Mouse (Mus musculus): ENCODE data around the gene Flt4. TPM values are rescaled to one million over a fixed set of nuclear protein-coding genes. Genes with fewer than 3 reads are reported as not detected.

The Flt4 gene
- polyA plus RNA-seq, 1 experiment from 2014 or later: 1.8 TPM

DNA sequence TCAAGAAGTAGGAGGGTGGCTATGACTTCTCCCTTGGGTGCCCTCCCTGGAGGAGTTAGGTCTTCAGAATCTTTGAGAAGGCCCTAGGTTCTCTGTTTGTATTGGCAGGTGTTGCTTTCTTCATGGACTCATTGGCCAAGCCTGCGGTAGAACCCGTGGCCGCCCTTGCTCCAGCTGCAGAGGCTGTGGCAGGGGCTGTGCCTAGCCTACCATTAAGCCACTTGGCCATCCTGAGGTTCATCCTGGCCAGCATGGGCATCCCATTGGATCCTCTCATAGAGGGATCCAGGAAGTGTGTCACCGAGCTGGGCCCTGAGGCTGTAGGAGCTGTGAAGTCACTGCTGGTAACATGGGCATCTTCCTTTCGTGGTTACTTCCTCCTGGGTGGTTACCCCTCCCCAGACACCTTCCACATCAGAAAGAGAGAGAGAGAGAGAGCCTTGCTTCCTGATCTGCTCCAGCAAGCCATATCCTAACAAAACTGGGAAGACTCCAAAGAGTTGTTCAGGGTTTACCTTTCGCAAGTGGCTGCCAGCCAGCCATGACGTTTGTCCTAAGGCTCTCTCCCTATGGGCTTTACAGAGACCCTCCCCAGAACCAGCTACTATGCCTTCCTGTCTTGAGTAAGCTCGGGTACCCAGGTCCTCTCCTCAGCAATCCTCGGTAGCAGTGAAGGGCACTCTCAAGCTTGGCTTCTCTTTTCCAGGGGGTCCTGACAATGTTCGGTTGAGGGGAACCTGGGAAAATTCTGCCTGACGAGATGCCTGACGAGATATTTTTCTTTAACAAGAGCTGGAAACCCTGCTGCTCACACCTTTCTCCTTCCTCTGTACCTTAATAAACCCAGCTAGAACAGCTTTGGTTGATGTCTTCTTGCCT, 55.4 kb downstream of the Flt4 start:
- Histone ChIP-seq H3K4me3 (replicated peaks) (no peak overlapping the region), H3K27me3 (no peaks in the 10 kb centered on the region), H3K9me3 (no peaks in the 10 kb centered on the region), H3K36me3 (peaks cover 10% of the 10 kb centered on the region), H3K4me1 (replicated peaks) (no peaks in the 10 kb centered on the region), H3K27ac (no peak overlapping the region), H3K9ac (replicated peaks) (no peak overlapping the region), H3K4me2 (replicated peaks) (no peak overlapping the region)
- WGBS: 85% methylated on average over 12 of the region's 12 CpGs
- ATAC-seq: no peak

DNA sequence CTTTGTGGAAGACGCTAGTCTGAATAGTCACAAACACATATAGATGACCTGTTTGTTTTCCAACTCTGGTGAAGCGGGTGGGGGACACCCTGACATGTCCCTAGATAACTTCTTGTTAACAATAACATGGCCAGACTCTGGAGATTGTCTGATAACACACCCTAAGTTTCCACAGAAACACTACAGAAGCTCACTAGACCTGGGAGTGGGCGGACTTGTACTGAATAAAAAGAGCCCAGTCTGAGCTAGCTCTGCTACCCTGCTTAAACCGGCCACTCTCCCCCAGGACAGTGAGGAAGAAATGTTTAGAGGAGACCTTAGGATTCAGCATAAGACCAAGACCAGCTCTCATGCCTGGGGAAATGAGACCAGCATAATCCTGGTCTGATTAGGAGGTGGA, 56.4 kb downstream of the Flt4 start:
- H3K27ac ChIP-seq: no peak overlapping the region
- no peak overlapping the region for H3K9ac ChIP-seq (replicated peaks)
- no peaks in the 10 kb centered on the region for H3K4me1 ChIP-seq (replicated peaks)
- ATAC-seq: no peak
- WGBS: 83% methylated on average over 4 of the region's 4 CpGs
- peaks cover 16% of the 10 kb centered on the region for H3K36me3 ChIP-seq
- H3K4me3 ChIP-seq (replicated peaks): no peak overlapping the region
- no peak overlapping the region for H3K4me2 ChIP-seq (replicated peaks)
- H3K9me3 ChIP-seq: no peaks in the 10 kb centered on the region
- no peaks in the 10 kb centered on the region for H3K27me3 ChIP-seq

DNA sequence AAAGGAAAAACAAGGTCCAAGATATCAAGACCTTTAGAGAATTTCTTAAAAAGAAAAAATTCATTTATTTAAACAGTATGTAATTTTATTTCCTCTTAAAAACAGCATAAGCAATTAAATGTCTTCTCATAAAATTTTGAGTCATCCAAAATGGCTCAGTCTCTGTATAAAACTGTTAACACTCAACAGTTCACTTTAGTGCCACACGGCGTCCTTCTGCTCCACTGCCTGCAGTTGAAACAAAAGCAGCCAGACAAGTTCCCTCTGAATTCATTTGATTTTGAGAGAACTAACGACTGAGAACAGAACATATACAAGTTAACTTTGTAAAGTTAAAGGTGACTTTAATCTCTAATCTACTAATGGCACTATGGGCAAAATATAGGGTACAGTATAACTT, 64.4 kb downstream of the Flt4 start:
- Histone ChIP-seq H3K27me3 (no peaks in the 10 kb centered on the region), H3K4me1 (replicated peaks) (no peaks in the 10 kb centered on the region), H3K9ac (replicated peaks) (no peak overlapping the region), H3K9me3 (no peaks in the 10 kb centered on the region), H3K36me3 (peaks cover 56% of the 10 kb centered on the region), H3K4me2 (replicated peaks) (no peak overlapping the region), H3K4me3 (replicated peaks) (no peak overlapping the region), H3K27ac (no peak overlapping the region)
- WGBS: 84% methylated on average over 3 of the region's 3 CpGs
- ATAC-seq: no peak

DNA sequence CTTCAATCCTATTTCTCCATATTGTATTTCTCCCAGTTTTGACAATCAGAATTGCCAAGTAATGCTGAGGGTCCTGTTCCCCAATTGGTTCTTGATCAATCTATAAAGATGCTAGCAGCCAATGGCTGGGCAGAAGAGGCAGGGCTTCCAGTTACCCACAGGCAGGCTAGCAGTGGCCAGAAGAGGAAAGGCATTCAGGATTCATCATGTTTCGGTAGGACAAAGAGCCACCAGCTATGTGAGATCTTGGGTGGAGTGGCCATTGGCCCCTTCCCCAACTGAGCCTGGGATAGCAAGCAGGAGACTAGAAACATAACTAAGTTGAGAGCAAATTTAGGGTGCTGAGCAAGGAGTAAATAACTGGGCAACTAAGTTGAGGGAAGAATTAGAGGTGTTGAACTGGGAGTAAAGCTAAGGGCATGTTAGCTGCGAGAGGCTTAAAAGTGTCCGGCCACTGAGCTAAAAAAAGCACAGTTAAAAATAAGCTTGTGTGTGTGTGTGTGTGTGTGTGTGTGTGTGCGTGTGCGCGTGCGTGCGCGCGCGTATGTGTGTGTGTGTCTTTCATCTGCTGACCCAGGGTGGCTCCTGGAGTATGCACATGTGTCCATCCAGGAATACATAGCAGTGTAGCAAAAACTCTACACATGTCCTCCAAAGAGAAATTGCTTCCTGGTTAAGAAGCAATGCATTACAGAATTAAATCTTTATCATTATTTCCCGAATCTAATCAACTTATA, 75.3 kb downstream of the Flt4 start:
- no peaks in the 10 kb centered on the region for H3K27me3 ChIP-seq
- H3K4me1 ChIP-seq (replicated peaks): no peaks in the 10 kb centered on the region
- WGBS: 97% methylated on average over 12 of the region's 12 CpGs
- H3K36me3 ChIP-seq: peaks cover 72% of the 10 kb centered on the region
- H3K9ac ChIP-seq (replicated peaks): no peak overlapping the region
- no peaks in the 10 kb centered on the region for H3K9me3 ChIP-seq
- no peak for ATAC-seq
- no peak overlapping the region for H3K27ac ChIP-seq
- no peak overlapping the region for H3K4me2 ChIP-seq (replicated peaks)
- no peak overlapping the region for H3K4me3 ChIP-seq (replicated peaks)

DNA sequence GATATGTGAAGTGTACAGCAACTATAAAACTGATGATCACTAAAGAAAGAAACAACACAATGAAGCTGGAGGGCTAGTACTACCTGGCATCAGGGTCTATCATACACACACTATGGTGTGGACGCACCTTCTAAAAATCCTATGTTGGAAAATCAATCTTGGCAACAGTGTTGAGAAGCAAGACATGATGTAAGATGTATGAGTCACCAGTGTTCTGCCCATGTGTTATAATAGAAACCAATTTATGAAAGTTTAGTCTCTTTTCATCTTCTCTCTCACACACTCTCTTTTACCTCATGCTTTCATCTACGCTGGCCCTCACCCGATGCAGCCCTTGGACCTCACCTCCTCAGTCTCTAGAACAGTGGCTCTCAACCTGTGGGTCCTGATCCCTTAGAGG, 86.0 kb downstream of the Flt4 start:
- no peak overlapping the region for H3K9ac ChIP-seq (replicated peaks)
- H3K4me1 ChIP-seq (replicated peaks): peaks cover 17% of the 10 kb centered on the region
- H3K27ac ChIP-seq: no peak overlapping the region
- H3K4me3 ChIP-seq (replicated peaks): no peak overlapping the region
- 95% methylated on average over 3 of the region's 3 CpGs for WGBS
- no peak for ATAC-seq
- no peaks in the 10 kb centered on the region for H3K27me3 ChIP-seq
- H3K9me3 ChIP-seq: no peaks in the 10 kb centered on the region
- peaks cover 33% of the 10 kb centered on the region for H3K36me3 ChIP-seq
- H3K4me2 ChIP-seq (replicated peaks): no peak overlapping the region

DNA sequence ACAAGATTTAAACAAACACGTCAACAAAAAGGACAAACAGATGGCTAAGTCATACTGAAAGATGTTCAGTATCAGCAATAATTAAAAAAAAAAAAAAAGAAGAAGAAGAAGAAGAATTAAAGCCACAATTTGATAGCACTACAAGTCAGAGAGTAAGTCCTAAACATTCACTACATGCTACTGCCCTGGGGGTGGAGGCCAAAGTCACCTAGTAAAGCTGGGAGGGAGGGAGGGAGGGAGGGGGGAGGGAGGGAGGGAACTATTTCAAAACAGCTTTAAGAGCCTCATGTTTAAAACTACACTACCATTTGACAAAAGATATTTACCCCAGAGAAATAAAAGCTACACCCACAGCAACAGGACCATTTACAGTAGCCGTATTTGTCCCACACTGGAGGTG, 86.6 kb downstream of the Flt4 start:
- no peak for ATAC-seq
- Histone ChIP-seq H3K4me2 (replicated peaks) (no peak overlapping the region), H3K27me3 (no peaks in the 10 kb centered on the region), H3K4me3 (replicated peaks) (no peak overlapping the region), H3K4me1 (replicated peaks) (peaks cover 13% of the 10 kb centered on the region), H3K9ac (replicated peaks) (no peak overlapping the region), H3K27ac (no peak overlapping the region), H3K9me3 (no peaks in the 10 kb centered on the region), H3K36me3 (peaks cover 34% of the 10 kb centered on the region)
- WGBS: 93% methylated on average over 2 of the region's 2 CpGs

DNA sequence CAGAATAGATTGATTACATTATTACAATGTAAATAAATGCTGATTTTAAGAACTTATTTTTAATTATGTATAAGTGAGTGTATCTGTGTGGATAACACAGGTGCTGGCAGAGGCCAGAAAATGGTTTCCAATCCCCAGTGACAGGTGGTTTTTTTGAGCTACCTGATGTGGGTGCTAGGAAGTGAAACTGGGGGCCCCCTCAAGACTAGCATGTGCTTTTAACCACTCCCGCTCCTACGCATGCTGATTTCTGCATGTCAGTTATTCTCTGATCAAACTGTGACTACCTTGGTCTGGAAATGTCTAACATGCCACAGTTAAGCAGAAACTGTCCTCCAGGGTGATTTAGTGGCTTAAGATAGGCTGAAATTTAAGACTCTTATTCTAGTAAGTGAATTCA, 87.4 kb downstream of the Flt4 start:
- Histone ChIP-seq H3K9me3 (no peaks in the 10 kb centered on the region), H3K36me3 (peaks cover 40% of the 10 kb centered on the region), H3K4me1 (replicated peaks) (peaks cover 7% of the 10 kb centered on the region), H3K27ac (no peak overlapping the region), H3K4me2 (replicated peaks) (no peak overlapping the region), H3K9ac (replicated peaks) (no peak overlapping the region), H3K4me3 (replicated peaks) (no peak overlapping the region), H3K27me3 (no peaks in the 10 kb centered on the region)
- ATAC-seq: no peak
- 96% methylated on average over 2 of the region's 2 CpGs for WGBS

DNA sequence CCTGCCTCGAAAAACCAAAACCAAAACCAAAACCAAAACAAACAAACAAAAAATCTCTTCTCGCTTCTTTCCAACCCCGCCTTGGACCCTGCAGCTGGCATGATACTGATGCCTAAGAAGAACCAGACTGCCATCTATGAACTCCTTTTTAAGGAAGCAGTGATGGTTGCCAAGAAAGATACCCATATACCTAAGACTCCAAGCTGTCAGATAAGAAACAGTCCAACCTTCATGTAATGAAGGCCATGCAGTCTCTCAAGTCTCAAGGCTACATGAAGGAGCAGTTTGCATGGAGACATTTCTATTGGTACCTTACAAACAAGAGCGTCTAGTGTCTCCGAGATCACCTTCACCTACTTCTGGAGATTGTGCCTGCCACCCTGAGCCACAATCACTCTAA, 88.7 kb downstream of the Flt4 start:
- peaks cover 7% of the 10 kb centered on the region for H3K4me1 ChIP-seq (replicated peaks)
- WGBS: 99% methylated on average over 5 of the region's 5 CpGs
- ATAC-seq: no peak
- no peaks in the 10 kb centered on the region for H3K9me3 ChIP-seq
- no peak overlapping the region for H3K27ac ChIP-seq
- no peak overlapping the region for H3K9ac ChIP-seq (replicated peaks)
- no peak overlapping the region for H3K4me3 ChIP-seq (replicated peaks)
- H3K36me3 ChIP-seq: peaks cover 43% of the 10 kb centered on the region
- H3K27me3 ChIP-seq: no peaks in the 10 kb centered on the region
- H3K4me2 ChIP-seq (replicated peaks): no peak overlapping the region

DNA sequence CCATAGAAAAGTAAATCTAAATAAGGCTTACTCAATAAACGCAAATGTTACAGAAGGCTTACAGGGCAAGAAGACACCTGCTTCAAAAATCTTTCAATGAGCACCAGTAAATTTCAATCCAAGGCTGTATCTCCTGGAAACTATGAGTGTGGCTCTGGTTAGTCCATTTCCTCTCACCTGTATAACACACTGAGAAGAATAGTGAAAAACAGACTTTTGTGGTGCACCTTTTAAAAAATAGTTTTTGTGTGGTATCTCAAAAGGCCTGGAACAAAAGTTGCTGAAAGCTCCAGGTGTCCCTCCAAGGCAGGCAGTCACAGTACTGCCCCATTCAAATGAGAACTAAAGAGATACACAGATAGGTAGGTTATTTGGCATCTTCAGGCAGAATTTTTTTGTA, 90.0 kb downstream of the Flt4 start:
- no peak overlapping the region for H3K9ac ChIP-seq (replicated peaks)
- WGBS: 100% methylated on average over 1 of the region's 1 CpGs
- no peaks in the 10 kb centered on the region for H3K9me3 ChIP-seq
- H3K27ac ChIP-seq: no peak overlapping the region
- no peak overlapping the region for H3K4me2 ChIP-seq (replicated peaks)
- H3K4me3 ChIP-seq (replicated peaks): no peak overlapping the region
- H3K4me1 ChIP-seq (replicated peaks): peaks cover 7% of the 10 kb centered on the region
- peaks cover 44% of the 10 kb centered on the region for H3K36me3 ChIP-seq
- no peak for ATAC-seq
- H3K27me3 ChIP-seq: no peaks in the 10 kb centered on the region

DNA sequence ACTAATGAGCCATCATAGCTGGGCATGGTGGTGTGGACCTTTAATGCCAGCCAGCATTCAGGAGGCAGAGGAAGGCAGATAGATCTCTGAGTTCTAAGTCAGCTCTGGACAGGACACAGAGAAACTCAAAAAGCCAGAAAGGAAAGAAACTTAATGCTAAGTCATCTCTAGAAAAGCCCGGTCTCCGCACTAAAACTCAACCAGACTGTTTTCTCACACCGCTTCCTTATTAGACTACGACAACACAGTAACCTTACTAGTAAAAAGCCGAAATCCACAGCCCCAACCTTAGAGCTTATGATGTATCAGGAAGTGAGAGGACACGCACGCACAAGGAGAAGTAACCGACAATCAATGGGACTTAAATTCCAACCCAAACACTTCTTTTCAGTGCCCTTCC, 93.0 kb downstream of the Flt4 start:
- Histone ChIP-seq H3K4me2 (replicated peaks) (no peak overlapping the region), H3K9me3 (no peaks in the 10 kb centered on the region), H3K27me3 (no peaks in the 10 kb centered on the region), H3K9ac (replicated peaks) (no peak overlapping the region), H3K4me1 (replicated peaks) (no peaks in the 10 kb centered on the region), H3K4me3 (replicated peaks) (no peak overlapping the region), H3K27ac (no peak overlapping the region), H3K36me3 (peaks cover 57% of the 10 kb centered on the region)
- ATAC-seq: no peak
- WGBS: 97% methylated on average over 8 of the region's 8 CpGs
